Mouse (Mus musculus) liver, embryonic 14.5 days (tissue): Measurements from ENCODE around the gene Myog. TPM values are rescaled to one million over a fixed set of nuclear protein-coding genes. Genes with fewer than 3 reads are reported as not detected.
A peak's percentile ranks its signal among the peaks of the same experiment; 100 is the strongest.

Experiments used
- ATAC-seq: fragments of 200-750 bp; cut with Nextera tagmentation; 2 replicates; pipeline ENCODE4 v1.8.0; 2017; ENCODE audit warnings: moderate number of reproducible peaks, mild to moderate bottlenecking, moderate library complexity; ENCODE audit not compliant: insufficient read depth
- DNase-seq, 3 experiments: peaks; one replicate each; pipeline ENCODE4 v3.0.0-alpha.2; 2012 to 2013; ENCODE audit warnings: low read depth in 3 of 3, low spot score in 3 of 3
- H3K27ac ChIP-seq: fragments of 300-500 bp; sonication (generic); 2 replicates; pipeline ENCODE4 v1.5.1; 2014; ENCODE audit warnings: moderate library complexity, mild to moderate bottlenecking, control low read depth, inconsistent platforms
- H3K27me3 ChIP-seq: fragments of 300-500 bp; sonication (generic); 2 replicates; pipeline ENCODE4 v1.6.1; 2014; ENCODE audit warnings: mild to moderate bottlenecking, low read length, moderate library complexity; ENCODE audit not compliant: control insufficient read depth, insufficient read depth
- H3K36me3 ChIP-seq: fragments of 300-500 bp; sonication (generic); replicated peaks from 2 replicates; pipeline ENCODE4 v1.6.1; 2014; ENCODE audit warnings: low read depth; ENCODE audit not compliant: control insufficient read depth, insufficient read depth
- H3K4me1 ChIP-seq, 2 experiments: fragments of 200-500 bp in 1 of 2; fragments of 300-500 bp in 1 of 2; sonication (generic) in 1 of 2; replicated peaks; 2 replicates each; pipeline ENCODE4 v1.6.1; 2012 to 2014; ENCODE audit warnings: antibody characterized with exemption in 1 of 2, inconsistent platforms in 1 of 2, low read length in 1 of 2; ENCODE audit not compliant: control insufficient read depth in 2 of 2, insufficient read depth in 2 of 2
- H3K4me2 ChIP-seq: fragments of 300-500 bp; sonication (generic); 2 replicates; pipeline ENCODE4 v1.6.1; 2014; ENCODE audit warnings: low read depth, mild to moderate bottlenecking, control low read depth, moderate library complexity
- H3K4me3 ChIP-seq, 2 experiments: fragments of 200-500 bp in 1 of 2; fragments of 300-500 bp in 1 of 2; sonication (generic) in 1 of 2; 2 replicates each; pipeline ENCODE4 v1.5.1; 2012 to 2014; ENCODE audit warnings: low read depth in 2 of 2, low read length in 2 of 2, mild to moderate bottlenecking in 2 of 2, control low read depth in 1 of 2, inconsistent platforms in 1 of 2, moderate library complexity in 1 of 2; ENCODE audit not compliant: insufficient read depth in 1 of 2
- H3K9ac ChIP-seq: fragments of 300-500 bp; sonication (generic); replicated peaks from 2 replicates; pipeline ENCODE4 v1.6.1; 2014; ENCODE audit warnings: mild to moderate bottlenecking, control low read depth, moderate library complexity
- H3K9me3 ChIP-seq: fragments of 300-500 bp; sonication (generic); 2 replicates; pipeline ENCODE4 v1.6.1; 2016; ENCODE audit warnings: low read length, mixed read lengths; ENCODE audit not compliant: control insufficient read depth
- CTCF ChIP-seq: IDR thresholded peaks from 2 replicates; pipeline ENCODE4 v1.5.1; 2016; ENCODE audit warnings: antibody characterized with exemption, low read depth, control low read depth
- EP300 ChIP-seq: IDR thresholded peaks from 2 replicates; pipeline ENCODE4 v1.6.1; 2016; ENCODE audit warnings: antibody characterized with exemption, low read depth
- WGBS: fragments of 180-500 bp; shearing (Covaris S2); extraction: QIAGEN DNeasy Blood & Tissue Kit; methylation state at CpG from one replicate; pipeline ENCODE4 v1.1.7; 2014; ENCODE audit not compliant: insufficient replicate concordance; 5-methylcytosine and 5-hydroxymethylcytosine counted together
- polyA plus RNA-seq, 2 experiments: library from polyadenylated mRNA; depleted of rRNA in 1 of 2; stranded (reverse) in 1 of 2; unstranded in 1 of 2; fragments of >200 nt; fragmentation: Nextera tagmentation in 1 of 2; extraction: Ambion mirVana in 1 of 2; gene quantifications; 2 replicates each; pipeline versions ENCODE4 v1.2.1 to v1.2.3; 2012 to 2014

Myog gene
- polyA plus RNA-seq, 2 experiments = 0.06 TPM; not detected in 1

GRCm38 (mm10) chr1:134335924-134336810, 46.4 kb downstream of the Myog start:
- TF ChIP-seq EP300 (no peak), CTCF (no peak)
- Histone ChIP-seq H3K9ac (no peak overlapping the region), H3K4me1 (peaks cover 0 to 7% of the 10 kb centered on the region in 2 experiments; a peak in 1 of 4 replicates), H3K36me3 (no peaks in the 10 kb centered on the region), H3K27ac (no peak overlapping the region), H3K4me3 (no peak overlapping the region), H3K27me3 (no peaks in the 10 kb centered on the region), H3K4me2 (no peak overlapping the region), H3K9me3 (no peaks in the 10 kb centered on the region)
- ATAC-seq (no peak), DNase-seq (no peak)
- WGBS = 61% methylated on average over 12 of the region's 12 CpGs

DNA sequence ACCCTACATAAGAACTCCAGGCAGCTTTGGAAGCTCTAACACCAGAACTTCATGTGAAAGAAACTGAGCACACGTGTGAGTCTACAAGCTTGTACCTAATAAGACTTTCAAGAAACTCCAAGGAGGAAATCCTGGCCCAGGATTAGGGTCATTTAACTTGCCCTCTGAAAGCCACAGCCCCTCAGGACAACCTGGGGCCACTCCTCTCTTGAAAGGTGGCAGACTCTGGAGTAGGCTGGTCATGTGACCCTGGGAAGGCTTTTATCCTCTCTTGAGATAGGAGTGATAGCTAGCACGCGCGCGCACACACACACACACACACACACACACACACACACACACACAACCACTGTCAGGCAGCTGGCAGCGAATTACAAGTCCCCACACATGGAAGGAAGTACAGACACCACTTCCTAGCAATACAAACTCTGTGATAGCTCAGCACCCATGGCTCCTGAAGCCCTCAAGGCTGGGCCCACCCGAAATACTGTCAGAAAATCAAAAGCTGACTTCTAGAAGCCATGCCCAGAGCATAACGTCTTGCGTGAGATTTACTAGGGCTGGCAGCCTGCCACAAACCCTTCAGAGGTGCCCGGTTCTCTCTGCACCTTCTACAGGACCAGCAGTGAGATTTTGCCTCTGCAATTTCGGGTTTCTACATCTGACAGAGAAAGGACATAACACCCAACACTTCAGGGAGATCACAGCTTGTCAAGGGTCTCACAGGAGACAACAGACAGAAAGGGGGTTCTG, 47.3 kb downstream of the Myog start:
- no peak for ATAC-seq

GRCm38 (mm10) chr1:134339162-134339561, 49.4 kb downstream of the Myog start:
- Histone ChIP-seq H3K4me1 (peaks cover 0 to 7% of the 10 kb centered on the region in 2 experiments; a peak in 2 of 4 replicates), H3K27ac (no peak overlapping the region), H3K9me3 (no peaks in the 10 kb centered on the region), H3K36me3 (no peaks in the 10 kb centered on the region), H3K9ac (no peak overlapping the region), H3K4me3 (no peak overlapping the region), H3K4me2 (no peak overlapping the region), H3K27me3 (0 out of 2 replicates have a peak, but pooled peaks cover 4% of the 10 kb centered on the region)
- ATAC-seq (no peak), DNase-seq (no peak)
- 77% methylated on average over 7 of the region's 7 CpGs for WGBS
- TF ChIP-seq CTCF = no peak
- TF ChIP-seq EP300 = no peak

More for the DNA sequence above, 47.3 kb downstream of the Myog start:
- Histone ChIP-seq H3K9ac (no peak overlapping the region), H3K27me3 (no peaks in the 10 kb centered on the region), H3K9me3 (no peaks in the 10 kb centered on the region), H3K4me2 (no peak overlapping the region), H3K36me3 (no peaks in the 10 kb centered on the region), H3K27ac (no peak overlapping the region), H3K4me1 (peaks cover 0 to 7% of the 10 kb centered on the region in 2 experiments; a peak in 1 of 4 replicates), H3K4me3 (no peak overlapping the region)
- WGBS = 59% methylated on average over 11 of the region's 11 CpGs
- DNase-seq = no peak
- no peak for TF ChIP-seq CTCF
- TF ChIP-seq EP300 = no peak

- Histone ChIP-seq H3K27ac (no peak overlapping the region), H3K27me3 (0 out of 2 replicates have a peak, but pooled peaks cover 4% of the 10 kb centered on the region), H3K4me3 (no peak overlapping the region), H3K4me2 (no peak overlapping the region), H3K9ac (no peak overlapping the region), H3K36me3 (no peaks in the 10 kb centered on the region), H3K9me3 (no peaks in the 10 kb centered on the region), H3K4me1 (peaks cover 4 to 6% of the 10 kb centered on the region in 2 experiments)
- TF ChIP-seq EP300 (no peak), CTCF (peak; percentile 58)
- 84% methylated on average over 18 of the region's 18 CpGs for WGBS
- DNase-seq = no peak
- ATAC-seq = no peak
These were observed 50.2 kb downstream of the Myog start for GRCm38 (mm10) chr1:134339757-134340619.
